Mouse (Mus musculus): ENCODE data around the gene Rho.

The Rho gene

GRCm38 (mm10) chr6:115931639-115932038, at the start of gene Rho:
Gene Rho (plus strand): TSS chr6:115931748.
- DNase-seq (ENCODE audit: low spot score): no peak

GRCm38 (mm10) chr6:115884018-115884417, 47.5 kb upstream of the Rho start:
- no peak for DNase-seq (ENCODE audit: low spot score)

- DNase-seq (ENCODE audit: low spot score): no peak
Observed at GRCm38 (mm10) chr6:115886894-115887293, 44.7 kb upstream of the Rho start.

DNA sequence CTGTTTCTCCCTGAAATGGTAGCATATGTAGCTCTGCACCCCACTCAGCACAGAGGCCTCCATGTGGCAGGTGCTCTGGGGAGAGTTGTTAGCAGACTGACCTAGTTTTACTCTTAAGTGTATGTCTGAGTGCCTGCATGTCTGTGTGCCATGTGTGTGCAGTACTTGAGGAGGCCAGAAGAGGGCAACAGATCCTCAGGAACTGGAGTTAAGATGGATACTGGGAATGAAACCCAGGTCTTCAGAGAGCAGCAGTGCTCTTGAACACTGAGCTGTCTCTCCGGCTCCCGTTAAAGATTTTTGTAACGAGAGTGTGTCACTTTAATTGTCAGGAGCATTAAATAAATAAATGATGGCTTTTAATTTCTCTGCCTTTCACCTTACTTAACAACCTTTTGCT, 43.3 kb upstream of the Rho start:
- no peak for DNase-seq (ENCODE audit: low spot score)

- no peak for DNase-seq (ENCODE audit: low spot score)
Observed at GRCm38 (mm10) chr6:115890601-115891000, 40.9 kb upstream of the Rho start.

DNA sequence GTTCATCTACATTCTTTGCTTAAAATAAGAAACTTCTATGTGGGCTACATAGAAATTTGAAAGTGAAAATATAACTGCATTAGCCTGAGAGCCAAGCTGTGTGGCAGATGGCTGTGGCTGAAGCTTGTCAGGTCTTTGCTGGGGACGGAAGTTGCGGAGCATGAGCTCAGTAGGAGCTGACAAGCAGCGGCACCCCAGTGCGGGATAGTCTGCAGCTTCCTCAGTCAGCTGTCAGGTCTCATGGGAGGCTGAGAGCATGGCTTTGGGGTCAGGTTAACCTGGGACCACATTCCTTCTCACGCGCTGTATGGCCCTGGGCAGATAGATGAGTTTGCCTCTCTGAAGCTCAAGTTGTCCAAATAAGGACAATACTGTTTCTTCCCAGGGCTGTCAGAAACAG, 40.5 kb upstream of the Rho start:
- DNase-seq (ENCODE audit: low spot score): no peak

DNA sequence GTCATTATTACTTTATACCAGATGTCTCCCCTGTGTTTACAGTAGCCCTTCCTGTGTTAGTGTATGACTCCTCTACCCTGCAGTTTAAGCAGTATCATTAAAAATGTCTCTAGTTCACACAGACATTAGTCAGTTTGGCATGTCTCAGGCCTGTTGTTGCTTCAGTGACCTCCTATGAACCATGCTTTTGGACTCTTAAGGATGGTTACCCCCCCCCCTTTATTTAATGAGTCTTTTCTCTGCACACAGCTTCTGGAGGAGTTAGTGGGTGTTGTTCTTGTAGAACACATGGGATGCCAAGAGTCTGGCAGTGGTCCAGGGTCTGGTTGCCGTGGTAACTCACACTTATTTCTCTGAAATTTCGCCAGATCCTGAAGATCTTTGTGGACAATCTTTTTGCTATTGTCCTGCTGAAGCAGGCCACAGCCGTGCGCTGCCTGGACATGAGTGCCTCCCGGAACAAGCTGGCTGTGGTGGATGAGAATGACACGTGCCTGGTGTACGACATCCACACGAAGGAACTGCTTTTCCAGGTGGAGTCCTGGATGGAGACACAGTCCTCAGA, 40.0 kb upstream of the Rho start:
- DNase-seq (ENCODE audit: low spot score): no peak

DNA sequence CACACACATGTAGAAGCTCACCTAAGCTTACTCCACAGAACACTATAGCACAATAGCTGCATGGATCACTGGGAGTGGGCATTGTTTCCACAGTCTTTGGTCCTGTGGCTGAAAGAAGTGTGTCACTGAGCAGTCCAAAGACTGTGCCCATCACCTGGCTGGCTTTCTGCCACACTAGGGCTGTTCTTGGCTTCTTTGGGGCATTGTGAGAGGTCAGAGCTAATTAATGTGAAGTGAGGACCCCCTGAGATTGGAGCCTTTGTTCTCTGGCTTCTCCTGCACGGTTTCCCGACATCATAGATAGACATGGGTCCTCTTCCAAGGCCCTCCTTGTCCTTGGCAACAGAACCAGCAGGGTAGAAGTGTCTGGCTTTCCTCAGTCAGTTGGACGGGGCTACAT, 39.2 kb upstream of the Rho start:
- DNase-seq (ENCODE audit: low spot score): no peak

GRCm38 (mm10) chr6:115896346-115896745, 35.2 kb upstream of the Rho start:
- DNase-seq (ENCODE audit: low spot score): no peak

- DNase-seq (ENCODE audit: low spot score): no peak
Observed at GRCm38 (mm10) chr6:115897117-115897516, 34.4 kb upstream of the Rho start.

DNA sequence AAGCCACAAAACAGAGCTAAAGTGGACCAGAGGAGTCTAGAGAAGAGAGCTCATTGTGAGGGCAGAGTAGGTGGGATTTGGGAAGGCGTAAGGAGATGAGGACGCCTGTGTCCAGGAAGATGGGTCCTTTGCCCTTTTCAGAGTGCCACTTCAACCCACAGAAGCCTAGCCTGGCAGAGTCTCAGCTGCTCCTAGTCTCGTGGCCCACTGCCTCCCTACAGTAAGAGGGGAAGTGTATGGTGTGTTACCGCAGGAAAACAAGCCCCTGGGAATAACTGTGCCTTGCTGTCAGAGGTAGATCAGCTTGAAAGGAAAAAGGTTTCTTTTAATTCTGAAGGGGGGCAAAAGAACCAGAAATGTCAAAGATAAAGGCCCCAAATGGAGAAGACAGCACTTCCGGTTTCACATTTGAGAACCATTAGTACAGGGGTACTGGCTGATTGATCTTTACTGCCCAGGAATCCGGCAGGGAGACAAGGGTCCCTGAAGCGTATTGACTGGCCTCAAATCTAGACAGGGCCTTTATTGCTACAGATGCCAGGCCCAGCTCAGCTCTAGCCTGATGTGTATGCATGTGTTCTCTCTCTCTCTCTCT, 33.5 kb upstream of the Rho start:
- no peak for DNase-seq (ENCODE audit: low spot score)

DNA sequence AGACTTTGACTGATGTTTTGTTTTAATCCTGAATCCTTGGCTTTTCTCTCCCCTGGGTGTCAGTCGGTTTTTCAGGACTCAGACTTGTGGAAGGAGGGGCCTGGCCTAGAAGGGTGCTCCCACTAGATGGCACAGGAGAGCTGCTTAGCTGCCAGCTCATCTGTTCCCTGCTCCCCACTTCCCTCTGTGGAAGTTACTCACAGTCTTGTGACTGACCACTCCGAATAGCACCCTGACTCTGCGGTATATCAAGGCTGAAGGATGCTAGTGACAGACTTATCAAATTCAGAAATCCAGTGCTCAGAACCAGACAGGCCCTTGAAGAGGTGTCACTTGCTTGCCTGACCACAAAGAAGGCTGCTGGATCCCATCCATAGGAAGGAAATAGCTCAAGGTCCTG, 30.5 kb upstream of the Rho start:
- DNase-seq (ENCODE audit: low spot score): peak; percentile 36

GRCm38 (mm10) chr6:115901489-115901931, 30.0 kb upstream of the Rho start:
- DNase-seq (ENCODE audit: low spot score): no peak

DNA sequence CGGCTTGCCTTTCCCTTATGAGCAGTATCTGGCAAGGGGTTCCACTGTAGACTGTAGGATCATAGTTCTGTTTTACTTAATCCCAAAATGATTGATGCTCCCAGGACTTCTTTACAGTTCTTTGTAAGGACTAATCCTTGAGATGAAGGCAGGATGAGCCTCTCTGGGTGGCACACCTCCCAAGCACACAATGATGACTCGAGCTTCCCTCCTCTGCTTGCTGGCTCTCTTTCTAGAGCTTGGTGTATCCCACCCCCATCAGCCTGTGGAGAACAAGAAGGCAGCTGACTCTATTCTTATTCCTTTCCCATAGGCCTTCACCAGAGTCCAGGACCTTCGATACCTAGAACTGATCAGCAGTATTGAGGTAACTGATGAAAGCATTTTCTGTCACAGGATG, 29.0 kb upstream of the Rho start:
- no peak for DNase-seq (ENCODE audit: low spot score)

- no peak for DNase-seq (ENCODE audit: low spot score)
Observed at GRCm38 (mm10) chr6:115905568-115905967, 26.0 kb upstream of the Rho start.

DNA sequence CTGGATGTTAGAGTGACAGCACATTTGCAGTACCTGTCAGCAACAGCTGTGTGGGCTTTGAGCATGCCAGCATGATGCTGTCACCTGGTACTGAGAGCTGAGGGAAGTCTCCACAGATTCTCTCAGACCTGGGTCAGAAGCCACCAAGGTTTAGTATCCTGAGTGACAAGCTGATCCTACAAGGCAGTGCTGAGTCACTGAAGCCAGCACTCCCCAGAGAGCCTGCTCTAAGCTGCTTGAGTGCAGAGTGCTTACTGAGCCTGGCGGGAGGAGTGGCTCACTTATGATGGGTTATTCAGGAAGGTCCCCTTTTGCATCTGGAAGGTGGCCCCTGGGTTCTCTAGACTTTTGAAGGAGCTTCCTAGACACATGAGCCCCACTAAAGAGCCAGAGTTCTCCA, 25.1 kb upstream of the Rho start:
- DNase-seq (ENCODE audit: low spot score): no peak

DNA sequence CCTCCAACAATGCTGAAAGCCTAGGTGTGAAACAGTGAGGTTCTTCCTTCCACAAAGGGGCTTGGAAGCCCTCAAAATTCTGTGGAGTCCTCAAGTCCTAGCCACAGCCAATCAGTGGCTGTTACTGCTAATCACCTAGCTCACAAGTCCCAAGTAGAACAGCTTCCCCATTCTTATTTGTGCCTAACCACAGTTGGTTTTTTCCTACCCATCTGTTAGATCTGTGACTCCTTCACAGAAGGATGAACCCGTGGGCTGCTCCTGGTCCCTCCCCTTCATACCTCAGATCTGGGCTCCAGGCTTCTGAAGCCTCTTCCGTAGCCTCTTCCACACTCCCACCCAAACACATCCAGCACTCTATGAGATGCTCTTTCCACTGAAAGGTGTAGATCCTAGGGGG, 24.7 kb upstream of the Rho start:
- no peak for DNase-seq (ENCODE audit: low spot score)

DNA sequence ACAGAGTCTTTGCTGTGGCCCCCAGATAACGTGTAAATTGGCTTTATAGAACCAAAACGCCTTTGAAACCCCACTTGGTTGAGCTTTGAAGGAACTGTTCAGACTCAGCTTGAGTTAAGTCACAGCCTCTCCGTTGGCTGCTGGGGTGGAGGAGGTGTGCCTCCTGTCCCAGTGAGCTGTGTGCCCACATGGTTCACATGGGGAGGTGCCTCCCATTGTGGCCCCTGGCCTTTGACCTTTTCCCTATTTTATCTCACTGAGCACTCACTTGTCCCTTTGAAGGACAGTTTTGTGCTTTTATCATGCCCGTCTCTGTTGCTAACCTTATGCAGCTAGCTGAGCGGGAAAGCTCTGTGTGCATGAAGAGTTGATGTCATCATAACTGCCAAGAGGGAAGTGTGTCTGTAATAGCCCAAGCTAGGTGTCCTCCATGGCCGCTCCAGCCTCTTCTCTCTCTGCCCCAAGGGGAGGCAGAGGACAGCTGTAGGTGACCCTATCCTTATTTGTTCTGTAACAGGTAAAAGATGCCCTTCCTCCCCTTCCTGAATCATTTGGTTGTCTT, 23.0 kb upstream of the Rho start:
- no peak for DNase-seq (ENCODE audit: low spot score)

DNA sequence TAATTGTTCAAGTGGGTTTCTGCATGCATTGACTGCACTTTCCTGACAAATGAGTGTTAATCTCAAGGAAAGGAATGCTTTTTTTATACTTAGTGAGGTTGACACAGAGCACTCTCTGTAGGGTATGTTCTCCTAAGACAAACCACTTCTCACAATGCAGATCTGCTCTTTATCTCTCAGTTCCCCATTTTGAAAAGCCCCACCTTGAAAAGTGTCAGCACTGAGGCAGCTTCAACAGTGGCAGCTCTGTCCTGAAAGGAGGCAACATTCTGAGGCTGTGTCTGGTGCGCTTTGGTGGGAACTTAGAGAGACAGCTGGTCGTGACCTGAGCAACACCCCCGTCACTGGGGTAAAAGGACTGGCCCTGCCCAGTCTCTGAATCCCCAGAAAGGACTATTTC, 22.5 kb upstream of the Rho start:
- DNase-seq (ENCODE audit: low spot score): no peak

GRCm38 (mm10) chr6:115909940-115910339, 21.6 kb upstream of the Rho start:
- no peak for DNase-seq (ENCODE audit: low spot score)

- no peak for DNase-seq (ENCODE audit: low spot score)
Observed at GRCm38 (mm10) chr6:115911763-115912162, 19.8 kb upstream of the Rho start.

GRCm38 (mm10) chr6:115913482-115913881, 18.1 kb upstream of the Rho start:
- DNase-seq (ENCODE audit: low spot score): no peak

- no peak for DNase-seq (ENCODE audit: low spot score)
Observed at GRCm38 (mm10) chr6:115914511-115915202, 16.9 kb upstream of the Rho start.
